Mouse (Mus musculus): ENCODE measurements at regions not wholly inside any gene's neighbourhood (a gene's known extent, or its start where the extent isn't known, plus 50 kb on each side); places are given as distances from the start of the nearest gene placed in this dataset.
A peak's percentile ranks its signal among the peaks of the same experiment; 100 is the strongest.

DNA sequence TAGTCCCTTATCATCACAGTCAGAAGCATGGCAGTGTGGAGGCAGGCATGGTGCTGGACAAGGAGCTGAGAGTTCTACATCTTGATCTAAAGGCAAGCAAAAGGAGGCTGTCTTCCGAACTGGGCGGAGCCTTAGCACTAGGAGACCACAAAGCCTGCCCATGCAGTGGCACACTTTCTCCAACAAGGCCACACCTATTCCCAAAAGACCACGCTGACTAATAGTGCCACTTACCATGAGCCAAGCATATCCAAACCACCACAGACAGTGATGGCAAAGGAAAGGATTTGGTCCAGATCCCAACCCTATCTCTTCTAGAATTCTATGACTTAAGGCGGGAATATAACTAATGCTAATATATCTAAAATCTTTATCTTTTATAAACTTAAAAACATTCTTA is 169.4 kb upstream of the Prok2 start:
- no peak for DNase-seq (ENCODE audit: low spot score in 2 of 2)

DNA sequence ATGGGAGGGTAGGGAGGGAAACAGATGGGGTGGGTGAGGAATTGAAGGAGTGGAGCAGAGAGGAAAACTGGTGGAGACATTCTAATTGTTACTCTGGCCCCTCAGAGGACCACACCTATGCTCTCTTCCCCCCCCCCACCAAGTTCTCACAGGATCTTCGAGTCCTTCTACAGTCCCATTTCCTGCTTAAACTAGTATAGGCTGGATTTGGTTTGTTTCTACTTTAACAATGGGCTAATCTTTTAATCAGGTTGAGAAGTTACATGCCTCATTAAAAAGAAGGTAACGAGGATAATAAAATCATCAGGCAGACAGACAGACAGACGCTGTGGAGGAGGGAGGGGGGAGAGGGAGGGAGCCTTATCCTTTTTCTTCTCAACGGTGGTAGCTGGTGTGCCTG is 167.7 kb upstream of the Prok2 start:
- no peak for DNase-seq (ENCODE audit: low spot score in 2 of 2)

DNA sequence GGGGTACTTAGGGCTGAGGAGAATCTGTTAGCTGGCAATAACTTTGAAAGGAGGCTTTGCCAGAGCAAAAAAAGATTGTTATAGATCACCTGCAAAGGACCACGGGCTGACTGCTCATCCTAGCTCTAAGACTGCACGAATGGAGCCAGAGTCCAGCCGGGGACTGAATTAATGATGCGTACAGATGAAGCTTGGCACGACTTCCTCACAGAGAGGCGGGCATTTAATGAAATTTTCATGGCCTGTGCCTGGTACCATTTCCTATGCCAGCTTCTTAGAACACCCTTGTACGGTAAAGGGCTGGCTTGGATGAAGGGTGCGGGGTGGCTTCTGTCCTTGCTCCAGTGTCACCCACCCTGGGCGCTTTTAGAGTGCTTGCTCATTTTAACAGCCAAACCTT is 166.0 kb upstream of the Prok2 start:
- no peak for DNase-seq (ENCODE audit: low spot score in 2 of 2)

DNA sequence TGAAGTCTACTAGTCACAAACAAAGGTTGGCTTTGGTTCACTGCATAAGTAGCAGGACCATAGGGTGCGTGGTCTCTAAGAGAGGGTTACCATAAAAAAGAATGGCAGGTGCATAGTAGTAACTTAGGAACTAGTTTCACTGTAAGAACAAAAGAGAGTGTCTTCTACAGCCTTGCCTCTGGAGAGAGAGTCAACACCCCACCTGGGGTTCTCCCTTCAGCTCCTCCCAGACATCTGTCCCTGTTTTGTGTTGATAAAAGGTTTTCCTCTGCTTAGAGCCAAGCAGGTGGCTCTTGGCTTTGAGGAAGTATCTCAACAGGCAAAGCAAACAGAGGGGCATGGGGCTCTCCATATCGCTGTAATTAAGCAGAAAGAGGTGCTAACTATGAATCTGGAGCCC is 165.6 kb upstream of the Prok2 start:
- DNase-seq (ENCODE audit: low spot score in 2 of 2), result no peak

DNA sequence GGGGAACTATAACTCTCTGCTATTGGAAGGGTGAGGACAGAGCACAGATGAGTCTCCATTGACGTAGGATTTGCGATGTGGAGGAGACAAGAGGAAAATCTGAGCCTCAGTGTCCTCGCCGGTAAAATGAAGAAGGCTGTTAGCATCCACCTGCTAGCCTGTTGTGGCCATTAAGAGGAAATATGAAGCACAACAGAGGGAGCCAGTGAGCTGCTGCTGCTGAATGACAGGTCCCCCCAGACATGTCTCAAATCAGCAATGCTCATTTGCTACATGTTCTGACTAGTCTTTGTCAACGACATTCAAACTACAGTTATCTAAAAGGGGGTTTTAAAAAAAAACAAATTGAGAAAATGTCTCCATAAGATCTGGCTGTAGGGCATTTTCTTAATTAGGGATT is 164.6 kb upstream of the Prok2 start:
- no peak for DNase-seq (ENCODE audit: low spot score in 2 of 2)

DNA sequence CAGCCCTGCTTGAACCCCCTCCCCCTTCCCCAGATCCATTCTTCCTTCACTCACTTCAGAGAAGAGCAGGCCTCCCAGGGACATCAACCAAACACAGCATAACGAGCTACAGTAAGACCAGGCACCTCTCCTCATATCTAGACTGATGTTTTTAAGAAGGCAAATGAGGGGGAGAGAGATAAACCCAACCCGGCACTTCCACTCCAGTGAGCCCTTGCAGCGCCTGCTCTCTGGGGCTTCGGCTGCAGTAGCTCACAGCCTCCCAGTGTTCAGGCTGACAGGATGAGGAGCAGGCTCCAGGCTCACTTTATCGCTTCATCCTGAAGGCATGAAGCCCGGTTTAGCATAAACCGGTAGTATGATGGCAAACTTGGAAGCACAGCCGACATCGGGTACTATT is 162.9 kb upstream of the Prok2 start:
- no peak for DNase-seq (ENCODE audit: low spot score in 2 of 2)

DNA sequence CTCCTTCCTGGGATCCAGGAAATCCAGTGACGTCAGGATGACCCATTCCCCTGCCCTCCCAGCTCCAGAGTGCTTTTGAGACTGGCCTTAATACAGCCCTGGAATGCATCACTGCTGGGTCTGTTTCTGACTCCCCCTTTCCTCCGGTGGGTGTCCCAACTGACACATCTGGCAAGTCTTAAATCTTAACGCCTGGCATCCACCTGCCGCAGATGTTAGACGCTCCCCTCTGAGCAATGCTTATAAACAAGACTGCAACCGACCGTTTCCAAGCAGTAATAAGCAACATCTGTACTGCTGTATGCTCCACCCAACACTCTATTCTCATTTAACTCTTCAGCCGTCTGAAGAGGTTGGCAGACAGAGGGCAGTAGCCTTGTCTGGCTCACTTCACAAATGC is 161.7 kb upstream of the Prok2 start:
- no peak for DNase-seq (ENCODE audit: low spot score in 2 of 2)

DNA sequence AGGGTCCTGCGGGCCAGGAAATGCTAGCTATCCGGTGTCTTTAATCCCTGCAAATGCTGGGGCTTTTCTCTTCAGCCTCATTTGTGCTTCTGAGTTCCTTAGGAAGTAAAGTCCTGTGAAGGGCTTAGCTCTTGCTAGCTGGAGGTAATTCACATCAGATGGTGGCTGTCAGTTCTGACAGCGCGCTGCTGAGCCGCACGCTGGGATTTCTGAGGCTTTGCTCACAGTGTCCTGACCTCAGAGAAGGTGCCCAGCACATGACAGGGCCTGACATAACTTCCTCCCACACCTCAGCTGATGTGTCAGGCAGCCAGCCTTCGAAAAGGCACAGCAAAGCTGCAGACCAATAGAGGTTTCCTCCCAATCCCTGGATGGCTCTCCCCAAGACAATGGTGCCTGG is 158.6 kb upstream of the Prok2 start:
- no peak for DNase-seq (ENCODE audit: low spot score in 2 of 2)

DNA sequence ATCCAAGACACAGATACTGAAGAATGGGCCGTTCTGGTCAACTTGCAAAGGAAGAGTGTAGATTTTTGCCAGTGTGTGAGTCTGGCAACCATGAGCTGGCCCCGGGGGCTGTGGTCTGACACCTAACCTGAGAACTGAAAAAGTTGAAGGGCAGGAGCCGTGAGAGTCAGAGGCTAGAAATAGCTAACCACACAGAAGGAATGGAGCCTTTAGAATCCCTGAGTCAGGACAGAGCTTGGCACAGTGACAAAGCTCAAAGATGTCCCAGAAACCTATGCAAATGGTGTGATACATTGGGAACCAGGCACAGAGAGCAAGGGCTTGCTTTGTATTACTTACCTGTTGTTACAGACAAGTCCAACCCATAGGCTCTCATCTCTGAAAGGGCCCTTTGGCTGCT is 157.9 kb upstream of the Prok2 start:
- DNase-seq (ENCODE audit: low spot score in 2 of 2), result no peak

DNA sequence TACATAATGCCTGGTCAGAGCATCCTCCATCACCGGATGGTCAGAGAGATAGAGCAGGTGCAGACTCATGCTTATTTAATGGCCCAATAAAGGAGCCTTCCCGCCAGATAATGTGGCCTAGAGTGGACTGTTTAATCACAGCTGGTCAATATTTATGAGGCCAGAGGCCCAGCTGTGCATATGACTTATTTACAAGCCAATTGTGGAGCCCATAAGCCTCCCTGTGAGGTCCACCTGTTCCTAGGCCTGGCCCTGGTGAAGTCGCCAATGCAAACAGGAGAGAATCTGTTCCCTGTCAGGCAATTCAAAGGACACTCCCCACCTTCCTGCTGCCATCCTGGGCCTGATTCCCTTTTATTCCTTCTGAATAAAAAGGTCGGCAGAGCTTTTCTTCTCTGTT is 155.4 kb upstream of the Prok2 start:
- DNase-seq (ENCODE audit: low spot score in 2 of 2), result no peak

DNA sequence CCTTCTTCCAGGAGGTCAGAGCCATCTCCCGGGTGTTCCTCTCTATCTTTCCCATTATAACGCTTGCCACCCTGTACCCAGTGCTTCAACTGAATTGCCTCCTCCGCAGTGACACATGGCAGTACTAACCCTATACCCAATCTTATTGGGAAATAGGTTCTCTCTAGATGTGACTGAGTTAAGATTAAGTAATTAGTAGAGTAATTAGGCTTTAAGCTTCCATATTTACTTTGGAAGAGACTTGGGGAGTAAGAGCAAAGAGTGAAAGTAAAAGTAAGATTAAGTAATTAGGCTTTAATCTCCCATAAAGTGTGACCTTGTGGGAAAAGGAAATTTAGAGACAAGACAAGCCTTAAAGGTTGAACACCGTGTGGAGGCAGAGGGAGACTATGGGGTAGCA is 148.7 kb upstream of the Prok2 start:
- no peak for DNase-seq (ENCODE audit: low spot score in 2 of 2)

DNA sequence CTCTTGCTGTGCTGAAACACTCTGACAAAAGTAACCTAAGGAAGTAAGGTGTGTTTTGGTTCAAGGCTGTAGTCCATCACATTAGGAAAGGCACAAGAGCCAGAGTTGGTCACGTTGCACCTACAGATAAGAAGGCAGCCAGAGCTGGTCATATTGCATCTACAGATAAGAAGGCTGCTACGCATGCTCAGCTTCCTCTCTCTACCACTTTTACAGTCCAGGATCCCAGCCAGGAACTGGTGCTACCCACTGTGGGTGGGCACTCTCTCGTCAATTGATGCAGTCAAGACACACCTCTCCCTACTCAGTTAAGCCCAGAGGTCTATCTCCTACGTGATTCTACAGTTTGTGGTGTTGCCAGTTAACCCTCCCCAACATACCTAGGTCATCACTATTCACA is 147.8 kb upstream of the Prok2 start:
- DNase-seq (ENCODE audit: low spot score in 2 of 2), result no peak

DNA sequence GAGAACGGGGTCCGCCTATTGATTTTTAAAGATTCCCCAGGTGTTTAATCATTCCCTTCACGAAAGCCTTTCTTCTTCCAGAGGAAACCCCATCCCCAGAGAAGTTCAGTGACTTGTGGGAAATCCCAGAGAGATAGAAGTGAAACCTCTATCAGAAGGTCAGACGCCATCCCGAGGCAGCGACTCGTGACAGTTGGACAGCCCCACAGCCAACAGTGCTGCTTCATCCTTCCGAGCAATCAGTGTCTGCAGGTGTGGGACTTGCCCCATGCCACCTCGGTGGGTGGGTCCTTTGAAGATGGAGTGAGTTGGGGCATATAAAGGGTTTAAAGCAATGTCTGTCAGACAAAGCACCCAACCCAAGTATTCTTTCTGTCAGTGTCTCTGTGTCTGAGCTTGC is 139.9 kb upstream of the Prok2 start:
- no peak for DNase-seq (ENCODE audit: low spot score in 2 of 2)

DNA sequence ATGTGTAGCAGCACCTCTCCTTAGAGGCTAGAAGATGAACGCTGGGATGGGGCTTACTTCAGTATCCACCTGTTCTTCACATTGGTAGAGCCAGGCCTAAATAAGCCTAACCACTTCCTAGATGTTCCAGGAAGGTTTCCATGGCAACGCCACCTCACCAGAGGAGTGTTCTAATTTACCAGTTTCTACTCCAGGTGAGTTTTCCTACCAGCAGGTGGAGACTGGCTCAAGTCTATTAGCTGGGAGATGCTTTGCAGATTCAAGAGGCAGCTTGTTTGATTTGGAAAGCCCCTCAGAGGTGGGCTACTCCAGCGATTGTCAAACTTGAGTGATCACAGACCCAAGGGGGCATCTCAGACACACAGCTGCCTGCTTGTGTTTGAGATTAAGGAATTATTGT is 138.8 kb upstream of the Prok2 start:
- peak; percentile 63 for DNase-seq (ENCODE audit: low spot score in 2 of 2)

DNA sequence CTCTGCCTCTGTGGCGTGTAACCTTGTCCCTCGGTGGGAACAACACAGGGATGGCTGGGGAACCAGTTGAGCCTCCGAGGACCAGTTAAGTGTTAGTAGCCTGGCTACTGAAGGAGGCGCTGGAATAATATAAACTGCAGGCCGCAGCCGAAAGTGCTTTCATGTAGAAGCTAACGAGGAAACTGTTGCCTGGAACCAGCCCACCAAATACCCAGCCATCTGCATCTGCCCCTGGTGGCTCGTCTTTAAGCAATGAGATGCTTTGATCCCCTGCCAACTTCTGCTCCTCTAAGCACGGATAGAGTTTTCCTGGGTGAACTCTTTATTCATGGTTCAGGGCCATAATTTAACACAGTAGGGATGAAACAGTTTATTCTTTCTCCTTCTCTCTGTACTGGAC is 137.2 kb upstream of the Prok2 start:
- no peak for DNase-seq (ENCODE audit: low spot score in 2 of 2)

DNA sequence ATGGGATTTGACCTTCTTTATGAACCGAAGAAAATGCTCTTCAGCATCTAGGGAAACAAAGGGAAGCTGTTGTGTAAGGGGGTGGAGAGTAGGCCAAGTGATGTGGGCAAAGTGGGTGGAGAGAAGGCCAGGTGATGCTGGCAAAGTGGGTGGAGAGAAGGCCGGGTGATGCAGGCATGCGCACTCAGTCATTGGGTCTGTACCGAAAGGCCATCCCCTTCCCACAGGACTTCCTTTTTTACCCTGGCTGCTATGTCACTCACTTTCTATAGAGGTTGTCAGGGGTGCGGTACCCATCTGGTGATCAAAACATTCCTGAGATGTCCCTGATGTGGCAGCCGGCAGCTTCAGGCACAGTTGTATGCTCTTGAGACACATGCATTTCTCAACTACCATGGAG is 131.2 kb upstream of the Prok2 start:
- DNase-seq (ENCODE audit: low spot score in 2 of 2), result no peak

DNA sequence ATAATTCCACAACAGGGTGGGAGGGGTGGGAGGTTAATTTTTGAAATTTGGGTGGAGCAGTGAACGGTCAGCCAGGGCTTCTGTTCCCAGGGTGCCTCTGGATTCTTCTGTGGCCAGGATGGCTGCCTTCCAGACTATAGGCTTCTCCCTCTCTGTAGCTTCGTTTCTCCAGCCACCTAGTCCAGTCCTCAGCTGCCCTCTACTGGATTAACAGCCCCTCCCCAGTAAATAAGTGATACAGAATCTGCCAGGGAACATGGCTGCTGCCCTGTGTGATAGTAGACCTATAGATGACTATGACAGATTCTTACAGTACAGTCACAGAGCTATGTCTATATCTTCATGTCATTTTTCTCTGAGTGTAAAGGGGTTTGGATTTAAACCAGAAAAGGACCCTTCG is 127.5 kb upstream of the Prok2 start:
- DNase-seq (ENCODE audit: low spot score in 2 of 2), result no peak

DNA sequence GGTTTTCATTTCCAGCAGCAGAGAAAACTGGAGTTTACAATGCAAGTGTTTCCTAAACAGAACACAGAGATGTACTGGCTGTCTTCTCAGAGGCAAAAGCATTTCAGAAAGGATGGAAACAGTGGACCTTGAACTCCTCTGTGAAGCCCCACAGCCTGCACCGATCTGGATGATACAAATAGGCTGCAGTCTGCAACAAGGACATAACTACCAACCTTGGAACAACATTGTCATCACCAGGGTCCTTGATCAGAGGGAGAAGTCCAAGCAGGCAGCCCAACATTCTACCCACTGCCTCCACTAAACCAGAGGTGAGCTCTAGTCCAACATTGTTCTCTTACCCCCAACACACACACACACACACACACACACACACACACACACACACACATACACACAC is 124.5 kb upstream of the Prok2 start:
- no peak for DNase-seq (ENCODE audit: low spot score in 2 of 2)

DNA sequence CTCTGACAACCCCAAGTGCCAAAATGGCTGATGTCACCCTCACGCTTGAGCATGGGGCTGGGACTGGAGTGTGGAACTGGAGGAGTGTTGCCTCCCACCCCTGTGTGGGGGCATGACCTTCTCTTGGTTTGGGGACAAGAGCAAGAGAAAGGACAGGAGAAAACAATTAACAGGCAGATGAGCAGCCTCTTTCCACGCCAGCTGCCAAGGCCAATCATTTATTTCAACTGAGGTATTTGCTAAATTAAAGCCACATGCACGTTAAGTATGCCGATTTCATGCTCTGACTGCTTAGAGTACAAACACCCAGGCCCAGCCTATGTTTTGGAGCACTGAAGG is 119.3 kb upstream of the Prok2 start:
- DNase-seq (ENCODE audit: low spot score in 2 of 2), result no peak

DNA sequence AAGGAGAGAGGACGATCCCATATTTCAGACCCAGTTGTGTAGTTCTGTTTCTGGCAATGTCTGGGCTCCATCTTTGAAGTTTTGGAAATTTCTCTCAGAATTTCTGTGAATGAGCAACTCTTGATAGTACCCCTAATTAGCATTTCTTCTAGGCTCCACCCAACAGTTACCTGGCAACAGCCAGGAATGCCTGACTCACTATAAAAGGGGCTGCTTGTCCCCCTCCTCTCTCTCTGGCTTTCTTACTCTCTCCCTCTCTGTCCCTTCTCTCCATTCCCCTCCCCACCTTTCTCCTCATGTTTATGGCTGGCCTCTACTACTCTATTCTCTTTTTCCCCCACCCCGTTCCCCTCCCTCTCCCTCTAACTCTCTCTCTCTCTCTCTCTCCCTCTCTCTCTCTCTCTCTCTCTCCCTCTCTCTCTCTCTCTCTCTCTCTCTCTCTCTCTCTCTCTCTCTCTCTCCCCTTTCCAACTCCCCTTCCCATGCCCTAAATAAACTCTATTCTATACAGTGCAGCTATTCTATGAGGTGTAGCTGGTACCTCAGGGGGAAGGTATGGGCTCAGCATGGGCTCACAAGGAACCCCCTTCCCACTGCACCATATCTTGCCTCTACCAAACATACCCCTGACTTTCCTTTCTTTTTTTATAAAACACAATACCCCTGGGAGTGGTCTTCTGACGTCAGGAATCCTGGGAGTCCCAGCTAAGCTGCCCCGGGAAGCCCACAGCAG is 118.7 kb upstream of the Prok2 start:
- no peak for DNase-seq (ENCODE audit: low spot score in 2 of 2)

DNA sequence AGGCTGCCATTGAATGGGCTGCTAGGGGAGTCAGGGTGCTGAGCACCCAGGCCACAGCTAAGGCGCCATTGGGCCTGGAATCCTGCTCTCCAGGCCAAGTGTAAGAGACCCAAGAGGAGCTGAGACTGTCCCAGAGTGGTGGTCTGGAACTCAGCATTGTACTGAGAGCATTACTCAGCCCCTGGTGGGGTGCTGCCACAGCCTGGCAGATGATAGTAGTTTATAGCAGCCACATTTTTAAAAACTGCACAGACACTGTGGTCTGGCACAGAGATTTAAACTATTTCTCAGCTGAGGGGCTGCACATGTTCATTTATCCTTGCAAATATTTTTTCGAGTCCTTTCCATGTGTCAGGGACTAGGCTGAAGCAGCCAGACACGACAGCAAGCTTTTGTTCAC is 117.3 kb upstream of the Prok2 start:
- DNase-seq (ENCODE audit: low spot score in 2 of 2), result no peak

DNA sequence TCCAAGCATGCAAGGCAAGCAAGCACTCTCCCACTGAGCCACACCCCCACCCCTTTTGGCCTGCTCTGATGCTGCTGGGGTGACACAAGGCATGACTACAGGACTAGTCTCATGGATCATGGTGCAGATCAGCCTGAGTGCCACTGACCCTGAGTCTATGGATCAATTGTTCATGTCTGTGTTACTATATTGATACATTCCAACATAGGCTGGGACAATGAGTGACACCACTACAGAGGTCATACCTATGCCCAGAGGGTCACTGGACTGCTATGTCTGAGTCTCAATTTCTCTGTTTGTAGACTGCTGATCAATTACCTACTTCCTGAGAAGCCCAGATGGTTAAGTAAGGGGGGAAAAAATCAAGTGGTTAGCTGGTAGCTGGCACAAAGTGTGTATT is 116.5 kb upstream of the Prok2 start:
- DNase-seq (ENCODE audit: low spot score in 2 of 2), result no peak

DNA sequence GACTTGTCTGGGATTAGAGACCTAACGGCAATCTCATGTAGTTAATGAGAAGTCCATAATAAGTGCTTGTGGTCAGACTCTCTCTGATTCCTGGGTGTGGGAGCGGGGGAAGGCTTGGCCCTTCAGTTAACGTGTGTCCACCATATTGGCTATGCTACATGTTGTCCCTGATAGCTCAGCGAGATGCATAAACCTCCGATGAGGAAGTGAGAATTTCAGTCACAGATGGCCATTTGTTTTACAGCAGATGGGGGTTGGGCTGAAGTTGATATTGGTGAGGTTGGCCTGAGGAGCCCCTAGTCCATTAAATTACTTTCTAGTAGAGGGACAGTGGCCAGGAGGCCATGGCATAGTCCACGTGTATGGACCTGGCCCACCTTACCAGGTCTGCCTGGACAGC is 114.6 kb upstream of the Prok2 start:
- DNase-seq (ENCODE audit: low spot score in 2 of 2), result no peak

DNA sequence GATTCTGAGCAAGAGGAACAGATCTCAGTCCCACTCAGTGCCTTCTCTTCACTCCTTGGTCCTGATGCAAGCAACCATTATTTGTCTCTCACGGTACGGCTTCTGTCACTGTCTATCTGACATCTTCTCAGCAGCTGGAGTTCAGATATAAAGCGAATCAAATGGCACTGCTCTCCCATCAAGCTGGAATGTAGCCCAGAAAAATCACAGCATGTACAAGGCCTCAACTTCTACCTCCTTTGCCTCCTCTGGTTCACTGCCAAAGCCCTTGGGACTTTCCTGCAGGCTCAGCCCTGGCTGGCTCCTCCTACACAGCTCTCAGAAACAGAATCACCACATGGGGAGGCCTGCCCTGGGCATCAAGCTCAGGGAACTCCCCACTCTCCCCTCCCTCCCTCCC is 107.1 kb upstream of the Prok2 start:
- no peak for DNase-seq (ENCODE audit: low spot score in 2 of 2)

DNA sequence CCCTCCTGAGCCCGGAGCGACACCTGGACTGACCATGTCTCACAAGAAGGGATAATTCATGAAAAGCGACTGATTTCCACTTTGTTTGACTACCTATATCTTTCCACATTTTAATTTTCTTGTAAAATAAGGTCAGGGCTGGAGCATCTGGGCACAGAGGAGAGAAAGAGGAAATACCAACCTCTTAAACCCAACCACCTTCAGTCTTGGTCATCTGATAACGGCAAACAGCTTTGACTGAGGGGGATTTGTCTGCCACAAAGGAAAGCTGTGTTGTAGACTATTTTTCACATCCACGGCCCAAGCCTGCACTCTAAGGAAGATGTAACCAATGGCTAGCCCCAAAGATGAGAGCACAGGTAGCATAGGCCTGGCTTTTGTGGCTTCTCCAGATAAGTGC is 101.4 kb upstream of the Prok2 start:
- DNase-seq (ENCODE audit: low spot score in 2 of 2), result no peak
